Mouse (Mus musculus): ENCODE results near the gene Trpm5.

- no peak for TF ChIP-seq CTCF (IDR thresholded peaks at IDR 0.05; ENCODE audit: low read depth)
- TF ChIP-seq EP300 (IDR thresholded peaks at IDR 0.05; ENCODE audit: low read depth) = no peak
Measured at GRCm38 (mm10) chr7:143021356-143022164, 72.9 kb downstream of the Trpm5 start.

Measured in liver, postnatal 0 days (tissue).